Mouse (Mus musculus) bone marrow macrophage, adult 2 months (primary cell): ENCODE results near the gene Zfp202.

Experiments
- CTCF ChIP-seq: IDR thresholded peaks from 2 replicates; pipeline ENCODE4 v1.5.1; 2012; ENCODE audit warnings: low read depth, mild to moderate bottlenecking, low read length, moderate library complexity
- POLR2A ChIP-seq: IDR thresholded peaks from 2 replicates; pipeline ENCODE4 v1.6.1; 2012; ENCODE audit warnings: mild to moderate bottlenecking, low read depth, low read length, borderline replicate concordance

GRCm38 (mm10) chr9:40252459-40252858, 60.3 kb downstream of the Zfp202 start:
- TF ChIP-seq CTCF = no peak
- no peak for TF ChIP-seq POLR2A
